Mouse (Mus musculus) forebrain, embryonic 12.5 days (tissue): ENCODE data around the gene Ttc39b. TPM values are rescaled to one million over a fixed set of nuclear protein-coding genes. Genes with fewer than 3 reads are reported as not detected.

Experiments
- ATAC-seq: fragments of 200-750 bp; cut with Nextera tagmentation; 2 replicates; pipeline ENCODE4 v1.8.0; 2017; ENCODE audit warnings: moderate TSS enrichment; ENCODE audit not compliant: low FRiP score
- H3K27ac ChIP-seq: fragments of 300-500 bp; sonication (generic); 2 replicates; pipeline ENCODE4 v1.5.1; 2016; ENCODE audit warnings: mild to moderate bottlenecking
- H3K27me3 ChIP-seq: fragments of 300-500 bp; sonication (generic); 2 replicates; pipeline ENCODE4 v1.6.1; 2016; ENCODE audit warnings: mild to moderate bottlenecking
- H3K36me3 ChIP-seq: fragments of 300-500 bp; sonication (generic); replicated peaks from 2 replicates; pipeline ENCODE4 v1.6.1; 2016; ENCODE audit warnings: mild to moderate bottlenecking
- H3K4me1 ChIP-seq: fragments of 300-500 bp; sonication (generic); 2 replicates; pipeline ENCODE4 v1.6.1; 2016
- H3K4me2 ChIP-seq: fragments of 300-500 bp; sonication (generic); 2 replicates; pipeline ENCODE4 v1.6.1; 2016; ENCODE audit warnings: mild to moderate bottlenecking, moderate library complexity
- H3K4me3 ChIP-seq: fragments of 300-500 bp; sonication (generic); replicated peaks from 2 replicates; pipeline ENCODE4 v1.5.1; 2016; ENCODE audit warnings: mild to moderate bottlenecking
- H3K9ac ChIP-seq: fragments of 300-500 bp; sonication (generic); 2 replicates; pipeline ENCODE4 v1.6.1; 2016; ENCODE audit warnings: mild to moderate bottlenecking
- H3K9me3 ChIP-seq: fragments of 300-500 bp; sonication (generic); 2 replicates; pipeline ENCODE4 v1.6.1; 2016
- WGBS: fragments of 180-500 bp; shearing (Covaris S2); methylation state at CpG from one replicate; pipeline ENCODE4 v1.1.7; 2016; 5-methylcytosine and 5-hydroxymethylcytosine counted together
- polyA plus RNA-seq: library from polyadenylated mRNA; unstranded; fragments of >200 nt; fragmentation: Nextera tagmentation; extraction: Ambion mirVana; gene quantifications from 2 replicates; pipeline ENCODE4 v1.2.1, GENCODE M21; 2016

The Ttc39b gene
- polyA plus RNA-seq, 1 experiment from 2014 or later, result 6.2 TPM

GRCm38 (mm10) chr4:83337717-83338116 is 13.7 kb upstream of the Ttc39b start:
- no peak overlapping the region for H3K27ac ChIP-seq
- no peak overlapping the region for H3K4me2 ChIP-seq
- H3K4me3 ChIP-seq, result no peak overlapping the region
- H3K36me3 ChIP-seq, result no peaks in the 10 kb centered on the region
- no peaks in the 10 kb centered on the region for H3K9me3 ChIP-seq
- H3K9ac ChIP-seq, result no peak overlapping the region
- ATAC-seq, result no peak
- H3K27me3 ChIP-seq, result no peaks in the 10 kb centered on the region
- 66% methylated on average over 3 of the region's 3 CpGs for WGBS
- no peaks in the 10 kb centered on the region for H3K4me1 ChIP-seq

DNA sequence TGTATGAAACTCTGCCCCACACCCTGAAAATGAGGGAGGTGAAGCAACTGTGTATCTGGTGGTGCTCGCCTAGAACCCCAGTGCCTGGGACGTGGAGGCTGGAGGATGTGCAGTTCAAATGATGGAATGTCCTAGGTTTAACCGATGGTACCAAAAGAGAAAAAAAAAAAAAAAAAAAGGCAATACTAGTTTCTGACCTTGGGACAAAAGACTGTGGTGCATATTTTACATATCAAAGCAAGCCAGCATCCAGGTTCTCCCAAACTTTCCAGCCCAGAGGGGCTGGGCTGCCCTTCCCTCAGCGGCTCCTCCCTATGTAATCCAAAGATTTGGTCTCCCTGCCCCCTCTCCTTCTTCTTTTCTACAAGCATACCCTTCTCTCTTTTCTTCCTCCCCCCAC is 6.3 kb upstream of the Ttc39b start:
- peaks cover 5% of the 10 kb centered on the region for H3K27me3 ChIP-seq
- ATAC-seq, result no peak
- no peaks in the 10 kb centered on the region for H3K4me1 ChIP-seq
- no peak overlapping the region for H3K9ac ChIP-seq
- H3K36me3 ChIP-seq, result no peaks in the 10 kb centered on the region
- no peak overlapping the region for H3K4me2 ChIP-seq
- H3K4me3 ChIP-seq, result no peak overlapping the region
- H3K9me3 ChIP-seq, result no peaks in the 10 kb centered on the region
- WGBS, result 88% methylated on average over 4 of the region's 4 CpGs
- H3K27ac ChIP-seq, result no peak overlapping the region

- H3K36me3 ChIP-seq, result no peaks in the 10 kb centered on the region
- H3K4me1 ChIP-seq, result no peaks in the 10 kb centered on the region
- 64% methylated on average over 4 of the region's 4 CpGs for WGBS
- no peak for ATAC-seq
- no peak overlapping the region for H3K4me3 ChIP-seq
- H3K4me2 ChIP-seq, result no peak overlapping the region
- H3K9ac ChIP-seq, result no peak overlapping the region
- no peak overlapping the region for H3K27ac ChIP-seq
- H3K27me3 ChIP-seq, result peaks cover 10% of the 10 kb centered on the region
- no peaks in the 10 kb centered on the region for H3K9me3 ChIP-seq
Measured at GRCm38 (mm10) chr4:83329615-83330014, 5.6 kb upstream of the Ttc39b start.

DNA sequence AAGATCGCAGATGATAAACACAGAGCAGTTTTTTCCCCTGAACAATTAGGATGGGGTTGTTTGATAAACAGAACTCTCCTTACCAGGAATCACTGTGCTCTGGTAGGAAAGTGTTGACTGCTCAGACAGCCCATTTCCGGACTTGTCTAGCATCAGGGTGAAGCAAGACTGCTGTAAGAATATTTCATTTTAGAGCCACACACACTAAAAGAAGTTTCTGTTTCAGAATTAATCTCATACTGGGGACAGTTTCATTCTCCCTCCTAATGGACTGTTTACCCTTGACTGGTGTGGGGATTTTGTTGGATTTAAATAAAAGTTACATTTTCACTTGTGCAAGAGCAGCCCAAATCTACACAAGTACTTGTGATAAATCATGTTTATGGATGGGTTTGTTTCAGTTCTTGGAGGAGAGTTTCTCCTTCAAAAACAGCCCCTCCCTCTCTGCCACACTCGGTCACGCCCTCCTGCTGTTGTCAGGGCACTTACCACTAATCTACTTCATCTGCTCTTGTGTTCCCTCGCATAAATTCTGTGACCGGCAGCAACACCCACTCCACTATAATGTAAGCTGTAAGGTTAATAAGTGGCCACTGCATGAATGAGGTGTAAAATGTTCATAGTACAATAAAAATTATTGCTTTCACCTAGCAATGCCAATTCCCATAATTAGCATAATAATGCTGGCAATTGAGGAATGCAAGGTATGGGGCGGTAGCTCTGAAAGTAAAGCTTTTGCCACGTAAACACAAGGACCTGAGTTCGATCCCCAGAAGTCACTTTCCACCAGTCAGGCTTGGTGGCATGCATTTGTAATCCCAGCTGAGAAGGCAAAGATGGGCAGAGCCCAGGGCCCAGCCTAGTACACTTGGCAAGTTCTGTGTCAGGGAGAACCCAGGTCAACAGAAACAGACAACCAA is 4.2 kb upstream of the Ttc39b start:
- ATAC-seq, result no peak
- Histone ChIP-seq H3K27me3 (peaks cover 12% of the 10 kb centered on the region), H3K36me3 (no peaks in the 10 kb centered on the region), H3K9me3 (no peaks in the 10 kb centered on the region), H3K4me1 (peaks cover 2% of the 10 kb centered on the region), H3K4me3 (no peak overlapping the region), H3K9ac (no peak overlapping the region), H3K27ac (no peak overlapping the region), H3K4me2 (no peak overlapping the region)
- WGBS, result 48% methylated on average over 9 of the region's 9 CpGs

- H3K4me2 ChIP-seq, result no peak overlapping the region
- WGBS, result 83% methylated on average over 4 of the region's 4 CpGs
- no peaks in the 10 kb centered on the region for H3K36me3 ChIP-seq
- ATAC-seq, result no peak
- peaks cover 17% of the 10 kb centered on the region for H3K27me3 ChIP-seq
- H3K9me3 ChIP-seq, result no peaks in the 10 kb centered on the region
- H3K4me1 ChIP-seq, result peaks cover 5% of the 10 kb centered on the region
- H3K4me3 ChIP-seq, result no peak overlapping the region
- no peak overlapping the region for H3K9ac ChIP-seq
- no peak overlapping the region for H3K27ac ChIP-seq
Measured at GRCm38 (mm10) chr4:83327526-83327925, 3.5 kb upstream of the Ttc39b start.

- no peaks in the 10 kb centered on the region for H3K36me3 ChIP-seq
- H3K4me1 ChIP-seq, result peaks cover 5% of the 10 kb centered on the region
- no peak for ATAC-seq
- H3K27me3 ChIP-seq, result peaks cover 24% of the 10 kb centered on the region
- H3K4me2 ChIP-seq, result no peak overlapping the region
- 59% methylated on average over 5 of the region's 5 CpGs for WGBS
- no peak overlapping the region for H3K9ac ChIP-seq
- H3K9me3 ChIP-seq, result no peaks in the 10 kb centered on the region
- no peak overlapping the region for H3K4me3 ChIP-seq
- no peak overlapping the region for H3K27ac ChIP-seq
Measured at GRCm38 (mm10) chr4:83325366-83325765, 1.3 kb upstream of the Ttc39b start.

GRCm38 (mm10) chr4:83323201-83323903 is 703 bp downstream of the Ttc39b start:
- 3% methylated on average over 48 of the region's 48 CpGs for WGBS
- peaks cover 5% of the 10 kb centered on the region for H3K4me1 ChIP-seq
- H3K27ac ChIP-seq, result peak overlapping the region; percentile 46; the same call in 1 of the 2 replicates
- peak overlapping the region; percentile 72 for H3K9ac ChIP-seq
- peak overlapping the region; percentile 73 for H3K4me3 ChIP-seq
- H3K9me3 ChIP-seq, result no peaks in the 10 kb centered on the region
- ATAC-seq, result peak; percentile 67
- H3K27me3 ChIP-seq, result peaks cover 21% of the 10 kb centered on the region
- no peaks in the 10 kb centered on the region for H3K36me3 ChIP-seq
- peak overlapping the region; percentile 98 for H3K4me2 ChIP-seq

DNA sequence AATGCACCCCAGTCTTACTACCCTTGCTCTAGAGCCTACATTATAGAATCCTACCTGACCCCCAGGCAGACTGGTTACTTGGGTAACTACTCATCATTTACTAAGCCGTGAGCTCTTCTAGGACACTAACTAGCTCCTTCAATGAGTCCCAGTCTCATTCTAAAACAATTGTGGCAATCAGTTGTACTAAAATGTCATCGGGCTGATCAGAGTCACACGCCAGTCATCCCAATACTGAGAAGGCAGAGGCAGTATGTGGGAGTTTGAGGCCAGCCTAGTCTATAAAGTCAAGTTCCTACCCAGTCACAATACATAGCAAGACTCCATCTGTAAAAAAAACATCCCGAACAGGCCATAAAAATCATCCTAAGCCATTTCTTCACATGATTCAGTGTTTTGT is 4.3 kb downstream of the Ttc39b start:
- Histone ChIP-seq H3K9ac (no peak overlapping the region), H3K9me3 (no peaks in the 10 kb centered on the region), H3K4me3 (no peak overlapping the region), H3K27me3 (peaks cover 13% of the 10 kb centered on the region), H3K4me2 (no peak overlapping the region), H3K36me3 (no peaks in the 10 kb centered on the region), H3K4me1 (peaks cover 5% of the 10 kb centered on the region), H3K27ac (no peak overlapping the region)
- no peak for ATAC-seq
- WGBS, result 91% methylated on average over 4 of the region's 4 CpGs

GRCm38 (mm10) chr4:83318758-83319157 is 5.3 kb downstream of the Ttc39b start:
- Histone ChIP-seq H3K4me2 (no peak overlapping the region), H3K27me3 (peaks cover 13% of the 10 kb centered on the region), H3K4me1 (peaks cover 5% of the 10 kb centered on the region; the same call in 1 of the 2 replicates), H3K36me3 (no peaks in the 10 kb centered on the region), H3K9me3 (no peaks in the 10 kb centered on the region), H3K27ac (no peak overlapping the region), H3K4me3 (no peak overlapping the region), H3K9ac (no peak overlapping the region)
- ATAC-seq, result no peak
- WGBS, result 51% methylated on average over 3 of the region's 3 CpGs

GRCm38 (mm10) chr4:83317826-83318348 is 6.2 kb downstream of the Ttc39b start:
- Histone ChIP-seq H3K36me3 (no peaks in the 10 kb centered on the region), H3K27ac (no peak overlapping the region), H3K4me3 (no peak overlapping the region), H3K9ac (no peak overlapping the region), H3K27me3 (peaks cover 8% of the 10 kb centered on the region), H3K4me2 (no peak overlapping the region), H3K9me3 (no peaks in the 10 kb centered on the region), H3K4me1 (no peaks in the 10 kb centered on the region)
- ATAC-seq, result no peak
- 74% methylated on average over 3 of the region's 3 CpGs for WGBS

DNA sequence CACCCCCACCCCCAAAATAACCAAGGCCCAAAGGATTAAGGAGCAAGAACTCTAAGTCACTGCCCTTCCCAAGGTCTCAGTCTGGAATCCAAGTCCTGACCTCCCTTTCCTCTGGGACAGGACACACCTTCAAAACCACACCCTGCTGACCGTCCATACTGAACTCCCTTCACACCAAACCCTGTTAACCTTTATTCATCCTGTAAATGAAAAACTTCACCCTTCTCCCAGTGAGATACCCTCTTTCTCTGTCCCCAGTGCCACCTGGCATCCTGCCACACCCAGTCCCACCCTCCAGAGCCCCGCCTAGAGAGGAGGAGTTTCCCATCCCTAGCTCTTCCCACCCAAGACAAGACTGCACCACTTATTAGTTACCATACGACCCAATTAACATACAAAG is 7.3 kb downstream of the Ttc39b start:
- Histone ChIP-seq H3K9ac (no peak overlapping the region), H3K4me2 (no peak overlapping the region), H3K27ac (no peak overlapping the region), H3K27me3 (0 out of 2 replicates have a peak, but pooled peaks cover 3% of the 10 kb centered on the region), H3K4me3 (no peak overlapping the region), H3K9me3 (no peaks in the 10 kb centered on the region), H3K36me3 (no peaks in the 10 kb centered on the region), H3K4me1 (no peaks in the 10 kb centered on the region)
- ATAC-seq, result no peak
- WGBS, result 74% methylated on average over 3 of the region's 3 CpGs

DNA sequence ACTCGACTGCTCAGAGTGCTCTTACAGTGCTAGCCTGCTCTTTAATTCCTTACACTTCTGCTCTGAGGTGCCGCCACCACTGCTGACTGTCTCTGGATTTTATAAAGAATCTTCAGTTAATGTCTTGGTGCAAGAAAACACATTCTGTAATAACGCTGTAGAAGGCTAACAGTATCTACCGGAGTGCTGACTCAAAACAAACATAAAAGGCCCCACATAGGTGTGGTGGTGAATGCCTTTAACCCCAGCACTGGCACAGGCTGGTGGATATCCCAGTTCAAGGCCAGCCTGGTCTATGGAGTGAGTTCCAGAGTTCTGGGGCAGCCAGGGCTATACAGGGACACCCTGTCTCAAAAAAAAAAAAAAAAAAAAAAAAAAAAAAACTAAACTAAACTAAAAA is 8.1 kb downstream of the Ttc39b start:
- WGBS, result 81% methylated on average over 4 of the region's 4 CpGs
- Histone ChIP-seq H3K27ac (no peak overlapping the region), H3K4me2 (no peak overlapping the region), H3K36me3 (no peaks in the 10 kb centered on the region), H3K4me3 (no peak overlapping the region), H3K9me3 (no peaks in the 10 kb centered on the region), H3K27me3 (no peaks in the 10 kb centered on the region), H3K9ac (no peak overlapping the region), H3K4me1 (no peaks in the 10 kb centered on the region)
- no peak for ATAC-seq
